In genomic region chr14:57546557-57547021, GRCm38 (mm10) we compare ENCODE assay signal across 13 mouse cellular contexts. TPM values are rescaled to one million over a fixed set of nuclear protein-coding genes. Genes with fewer than 3 reads are reported as not detected.
DNase-seq lines count a peak whose midpoint lies in the region; ATAC-seq and TF ChIP-seq lines count a peak whose summit lies in the region.
"Had no signal": no experiment of that assay in that cellular context is flagged by ENCODE, and none has a peak within 500 bp of the region (broad histone marks: within the 10 kb centered on the region; RNA-seq: fewer than 3 reads in every experiment).

No protein-coding gene starts in this region.

- in situ Hi-C loops in ES-E14 (cut with MboI; ENCODE audit: low sequenced_read_pairs in 2 of 2, unreplicated experiment in 2 of 2): no loop called here

- ATAC-seq in kidney, embryonic 14.5 days (ENCODE audit: low FRiP score, low TSS enrichment): peak; percentile 70
- ATAC-seq in embryonic facial prominence, embryonic 15.5 days (ENCODE audit: insufficient number of reproducible peaks, low FRiP score, low TSS enrichment, low read depth): no peak; the same call in 1 of the 2 replicates
- peak; percentile 71 for ATAC-seq in liver, embryonic 16.5 days (ENCODE audit: low read depth)
- ATAC-seq in forebrain, embryonic 11.5 days (replicated peaks; ENCODE audit: low FRiP score): no peak

- H3K27me3 ChIP-seq in kidney, embryonic 14.5 days (ENCODE audit: control insufficient read depth, insufficient read depth, low read length): no peaks in the 10 kb centered on the region
- H3K27me3 ChIP-seq in embryonic facial prominence, embryonic 15.5 days: no peaks in the 10 kb centered on the region
- H3K27me3 ChIP-seq in liver, embryonic 16.5 days (ENCODE audit: control insufficient read depth, insufficient read depth, low read depth, low read length): no peaks in the 10 kb centered on the region
- H3K27me3 ChIP-seq in forebrain, embryonic 11.5 days (ENCODE audit: control insufficient read depth, insufficient read depth, low read length): no peaks in the 10 kb centered on the region
- H3K27me3 ChIP-seq: neural tube, embryonic 13.5 days had no signal

- no peak overlapping the region for H3K4me3 ChIP-seq in kidney, embryonic 14.5 days (ENCODE audit: low read length)
- no peak overlapping the region; a peak in 1 of 4 replicates for H3K4me3 ChIP-seq in ES-E14 (ENCODE audit: insufficient read depth in 1 of 2, low read depth in 1 of 2, low read length in 2 of 2, poor library complexity in 1 of 2, severe bottlenecking in 1 of 2)
- no peak overlapping the region for H3K4me3 ChIP-seq in embryonic facial prominence, embryonic 15.5 days (replicated peaks)
- no peak overlapping the region for H3K4me3 ChIP-seq in liver, embryonic 16.5 days (ENCODE audit: low read depth, low read length)
- H3K4me3 ChIP-seq in forebrain, embryonic 11.5 days (ENCODE audit: low read depth, low read length): no peak overlapping the region
- H3K4me3 ChIP-seq: neural tube, embryonic 13.5 days had no signal

- H3K4me1 ChIP-seq in kidney, embryonic 14.5 days (ENCODE audit: control insufficient read depth, insufficient read depth, low read length): 0 out of 2 replicates have a peak, but pooled peaks cover 7% of the 10 kb centered on the region
- peaks cover 5 to 21% of the 10 kb centered on the region in 2 experiments; a peak in 3 of 4 replicates for H3K4me1 ChIP-seq in ES-E14 (ENCODE audit: control insufficient read depth in 2 of 2, insufficient read depth in 2 of 2, low read length in 2 of 2, poor library complexity in 1 of 2)
- peaks cover 9% of the 10 kb centered on the region; the same call in 1 of the 2 replicates for H3K4me1 ChIP-seq in embryonic facial prominence, embryonic 15.5 days
- peaks cover 2% of the 10 kb centered on the region; the same call in 1 of the 2 replicates for H3K4me1 ChIP-seq in liver, embryonic 16.5 days (ENCODE audit: control insufficient read depth, low read depth, low read length)
- no peaks in the 10 kb centered on the region for H3K4me1 ChIP-seq in forebrain, embryonic 11.5 days (replicated peaks; ENCODE audit: control insufficient read depth, insufficient read depth, low read length)
- H3K4me1 ChIP-seq: neural tube, embryonic 13.5 days had no signal

- H3K9ac ChIP-seq in kidney, embryonic 14.5 days (ENCODE audit: low read depth, low read length): no peak overlapping the region
- H3K9ac ChIP-seq in ES-E14 (ENCODE audit: insufficient read depth, low read depth, low read length, poor library complexity, severe bottlenecking): 0 out of 2 replicates have a peak overlapping the region, but pooled peaks have one; percentile 18
- no peak overlapping the region for H3K9ac ChIP-seq in embryonic facial prominence, embryonic 15.5 days
- no peak overlapping the region for H3K9ac ChIP-seq in liver, embryonic 16.5 days (ENCODE audit: low read depth, low read length)
- no peak overlapping the region for H3K9ac ChIP-seq in forebrain, embryonic 11.5 days (ENCODE audit: low read length)
- H3K9ac ChIP-seq: hindbrain, embryonic 14.5 days; neural tube, embryonic 13.5 days had no signal

- H3K9me3 ChIP-seq in kidney, embryonic 14.5 days (ENCODE audit: control insufficient read depth, low read length): 0 out of 2 replicates have a peak, but pooled peaks cover 5% of the 10 kb centered on the region
- no peaks in the 10 kb centered on the region for H3K9me3 ChIP-seq in ES-E14 (ENCODE audit: control insufficient read depth, insufficient read depth, low read depth, low read length)
- H3K9me3 ChIP-seq in embryonic facial prominence, embryonic 15.5 days (replicated peaks): no peaks in the 10 kb centered on the region
- H3K9me3 ChIP-seq in liver, embryonic 16.5 days (replicated peaks; ENCODE audit: control insufficient read depth, low read length): no peaks in the 10 kb centered on the region
- no peaks in the 10 kb centered on the region for H3K9me3 ChIP-seq in forebrain, embryonic 11.5 days (ENCODE audit: control insufficient read depth, low read length)
- H3K9me3 ChIP-seq: neural tube, embryonic 13.5 days had no signal

- DNase-seq in kidney, adult 8-10 months: no peak
- no peak for DNase-seq in ES-E14 (ENCODE audit: low read depth, low spot score)
- no peak for DNase-seq in forebrain, embryonic 11.5 days (ENCODE audit: low spot score)
- no peak for DNase-seq in testis, postnatal 10 days (ENCODE audit: low spot score)
- DNase-seq in right cerebral cortex, postnatal 14 days: no peak
- DNase-seq: cerebellum, postnatal 25 days; gastrocnemius, postnatal 25 days had no signal

- H3K36me3 ChIP-seq in kidney, embryonic 14.5 days (ENCODE audit: control insufficient read depth, insufficient read depth, low read length): peaks cover 7% of the 10 kb centered on the region; the same call in 1 of the 2 replicates
- peaks cover 11% of the 10 kb centered on the region; the same call in 1 of the 2 replicates for H3K36me3 ChIP-seq in ES-E14 (ENCODE audit: control insufficient read depth, insufficient read depth, low read length, poor library complexity, severe bottlenecking)
- peaks cover 17% of the 10 kb centered on the region; the same call in 1 of the 2 replicates for H3K36me3 ChIP-seq in embryonic facial prominence, embryonic 15.5 days
- H3K36me3 ChIP-seq in liver, embryonic 16.5 days (ENCODE audit: control insufficient read depth, insufficient read depth): no peaks in the 10 kb centered on the region; the same call in 1 of the 2 replicates
- no peaks in the 10 kb centered on the region for H3K36me3 ChIP-seq in forebrain, embryonic 11.5 days (ENCODE audit: control insufficient read depth, insufficient read depth, low read length)

- 16% methylated on average over 13 of the region's 13 CpGs for WGBS in kidney, embryonic 14.5 days
- 13% methylated on average over 13 of the region's 13 CpGs for WGBS in embryonic facial prominence, embryonic 15.5 days
- WGBS in liver, embryonic 16.5 days (ENCODE audit: insufficient replicate concordance): 24% methylated on average over 13 of the region's 13 CpGs
- WGBS in forebrain, embryonic 11.5 days: 29% methylated on average over 13 of the region's 13 CpGs

- no peak overlapping the region for H3K4me2 ChIP-seq in kidney, embryonic 14.5 days (replicated peaks; ENCODE audit: low read depth, low read length)
- no peak overlapping the region; the same call in 1 of the 2 replicates for H3K4me2 ChIP-seq in embryonic facial prominence, embryonic 15.5 days (replicated peaks)
- H3K4me2 ChIP-seq in liver, embryonic 16.5 days (ENCODE audit: low read depth, low read length): peak overlapping the region; percentile 34; the same call in 1 of the 2 replicates
- H3K4me2 ChIP-seq in forebrain, embryonic 11.5 days (ENCODE audit: low read depth, low read length, severe bottlenecking): no peak overlapping the region
- H3K4me2 ChIP-seq: hindbrain, embryonic 14.5 days; neural tube, embryonic 13.5 days had no signal

- no peak overlapping the region for H3K27ac ChIP-seq in kidney, embryonic 14.5 days (ENCODE audit: low read depth, low read length)
- no peak overlapping the region for H3K27ac ChIP-seq in ES-E14 (ENCODE audit: insufficient read depth, low read depth, low read length, poor library complexity, severe bottlenecking)
- H3K27ac ChIP-seq in embryonic facial prominence, embryonic 15.5 days (replicated peaks): peak overlapping the region; percentile 56
- no peak overlapping the region for H3K27ac ChIP-seq in liver, embryonic 16.5 days (ENCODE audit: low read length)
- no peak overlapping the region for H3K27ac ChIP-seq in forebrain, embryonic 11.5 days (ENCODE audit: low read depth, low read length)
- H3K27ac ChIP-seq: hindbrain, embryonic 14.5 days; macrophage; neural tube, embryonic 13.5 days had no signal

TF ChIP-seq in ES-E14, 5 proteins besides CTCF, POLR2A, EP300 and RAD21:
- TF ChIP-seq ZNF384 (IDR thresholded peaks at IDR 0.05; ENCODE audit: low read depth, low read length): no peak
- no peak for TF ChIP-seq ZC3H11A (IDR thresholded peaks at IDR 0.05; ENCODE audit: borderline replicate concordance, low read depth, low read length)
- no peak for TF ChIP-seq MAFK (IDR thresholded peaks at IDR 0.05; ENCODE audit: insufficient read depth, low read depth, low read length)
- no peak for TF ChIP-seq HCFC1 (IDR thresholded peaks at IDR 0.05; ENCODE audit: borderline replicate concordance, insufficient read depth, low read length)
- TF ChIP-seq CHD2 (IDR thresholded peaks at IDR 0.05; ENCODE audit: low read depth, low read length): no peak

RNA-seq across cellular contexts. Expression of gene Il17d, which starts 22.0 kb away (rescaled TPM):
- polyA plus RNA-seq in kidney, embryonic 14.5 days (2014; fragmentation: Nextera tagmentation; extraction: Ambion mirVana): 1.2 and 2.5 TPM in 2 replicates
- 2.6 and 5.3 TPM in 2 replicates for total RNA-seq in ES-E14 (2012; rRNA removed)
- polyA plus RNA-seq in embryonic facial prominence, embryonic 15.5 days (2015; fragmentation: Nextera tagmentation; extraction: Ambion mirVana): 5.9 and 8.1 TPM in 2 replicates
- polyA plus RNA-seq in liver, embryonic 16.5 days (2015; fragmentation: Nextera tagmentation; extraction: Ambion mirVana): 0.23 and 0.45 TPM in 2 replicates
- 1.1 and 1.3 TPM in 2 replicates for polyA plus RNA-seq in forebrain, embryonic 11.5 days (2014; fragmentation: Nextera tagmentation; extraction: Ambion mirVana)
- polyA plus RNA-seq: macrophage had no signal

RNA-seq across cellular contexts. Expression of gene Eef1akmt1, which starts 24.8 kb away (rescaled TPM):
- 102 and 131 TPM in 2 replicates for polyA plus RNA-seq in kidney, embryonic 14.5 days (2014; fragmentation: Nextera tagmentation; extraction: Ambion mirVana)
- 29.2 and 38.6 TPM in 2 replicates for total RNA-seq in ES-E14 (2012; rRNA removed)
- 85.9 and 90.2 TPM in 2 replicates for polyA plus RNA-seq in embryonic facial prominence, embryonic 15.5 days (2015; fragmentation: Nextera tagmentation; extraction: Ambion mirVana)
- 23.9 and 26.4 TPM in 2 replicates for polyA plus RNA-seq in liver, embryonic 16.5 days (2015; fragmentation: Nextera tagmentation; extraction: Ambion mirVana)
- 79.4 and 86.5 TPM in 2 replicates for polyA plus RNA-seq in forebrain, embryonic 11.5 days (2014; fragmentation: Nextera tagmentation; extraction: Ambion mirVana)

Comparison
In these comparisons a context has a peak if more than half of its experiments do, and no peak if none do; other contexts are left out.
1. ATAC-seq: peak in kidney, embryonic 14.5 days (single experiment) and liver, embryonic 16.5 days (single experiment); none in embryonic facial prominence, embryonic 15.5 days (single experiment) and forebrain, embryonic 11.5 days (single experiment).